Mouse (Mus musculus) cortical plate, adult 2 months (tissue): ENCODE results near the gene Hsd17b7.

ENCODE experiments used
- CTCF ChIP-seq: fragments of 200-500 bp; IDR thresholded peaks from 2 replicates; pipeline ENCODE4 v1.5.1; 2011; ENCODE audit warnings: mild to moderate bottlenecking, control low read depth, low read length; ENCODE audit not compliant: insufficient read depth; ENCODE audit errors: extremely low read depth
- POLR2A ChIP-seq: fragments of 200-500 bp; IDR thresholded peaks from 2 replicates; pipeline ENCODE4 v1.6.1; 2011; ENCODE audit warnings: mild to moderate bottlenecking, low read length, control low read depth; ENCODE audit not compliant: insufficient read depth; ENCODE audit errors: extremely low read depth

DNA sequence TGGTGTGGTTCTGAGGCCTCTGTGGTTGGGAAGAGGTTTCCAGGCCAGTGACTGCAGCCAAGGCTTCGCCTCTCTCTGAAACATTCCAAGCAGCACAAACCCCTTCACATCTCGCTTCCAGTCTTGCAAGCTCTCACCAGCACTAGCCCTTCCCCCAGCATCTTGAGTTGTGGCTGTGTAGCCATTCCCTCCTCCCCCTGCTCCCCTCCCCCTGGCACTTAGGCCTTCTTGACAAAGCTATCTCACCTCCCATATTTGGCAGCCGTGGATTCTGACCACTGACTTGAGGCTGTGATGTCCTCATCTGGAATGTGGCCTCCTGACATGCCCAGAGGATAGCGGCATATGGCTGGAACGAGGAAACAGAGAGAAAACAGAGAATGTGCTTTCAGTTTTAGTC is 37.5 kb upstream of the Hsd17b7 start:
- no peak for TF ChIP-seq POLR2A
- no peak for TF ChIP-seq CTCF
